Mouse (Mus musculus): ENCODE data around the gene Fibp.

GRCm38 (mm10) chr19:5421784-5422183, 38.6 kb upstream of the Fibp start:
- no peak for TF ChIP-seq CTCF (conservative IDR thresholded peaks at IDR 0.05; ENCODE audit: insufficient read depth, insufficient read length, low read depth, low read length)
- TF ChIP-seq POLR2A (IDR thresholded peaks at IDR 0.05; ENCODE audit: low read depth, low read length), result no peak
